Mouse (Mus musculus): ENCODE results near the gene Traf4.

The Traf4 gene

GRCm38 (mm10) chr11:78167257-78167959 is 2.0 kb upstream of the Traf4 start:
- DNase-seq (ENCODE audit: low read depth) = no peak

- DNase-seq (ENCODE audit: low read depth) = no peak
Measured at GRCm38 (mm10) chr11:78166640-78167039, 1.3 kb upstream of the Traf4 start.

GRCm38 (mm10) chr11:78166161-78166560 is 772 bp upstream of the Traf4 start:
- peak; percentile 61 for DNase-seq (ENCODE audit: low read depth)

- peak; percentile 78 for DNase-seq (ENCODE audit: low read depth)
Measured at GRCm38 (mm10) chr11:78165761-78166109, 346 bp upstream of the Traf4 start.

- peak; percentile 40 for DNase-seq (ENCODE audit: low read depth)
Measured at GRCm38 (mm10) chr11:78164604-78164923, 825 bp downstream of the Traf4 start.

- DNase-seq (ENCODE audit: low read depth) = peak; percentile 50
Measured at GRCm38 (mm10) chr11:78163681-78164603, 1.4 kb downstream of the Traf4 start.

- no peak for DNase-seq (ENCODE audit: low read depth)
Measured at GRCm38 (mm10) chr11:78163045-78163444, 2.3 kb downstream of the Traf4 start.

- DNase-seq (ENCODE audit: low read depth) = no peak
Measured at GRCm38 (mm10) chr11:78162504-78162903, 2.9 kb downstream of the Traf4 start.

GRCm38 (mm10) chr11:78161968-78162367 is 3.4 kb downstream of the Traf4 start:
- DNase-seq (ENCODE audit: low read depth) = no peak

- DNase-seq (ENCODE audit: low read depth) = no peak
Measured at GRCm38 (mm10) chr11:78161169-78161568, 4.2 kb downstream of the Traf4 start.

- no peak for DNase-seq (ENCODE audit: low read depth)
Measured at GRCm38 (mm10) chr11:78160675-78161074, 4.7 kb downstream of the Traf4 start.

- no peak for DNase-seq (ENCODE audit: low read depth)
Measured at GRCm38 (mm10) chr11:78160171-78160570, 5.2 kb downstream of the Traf4 start.

GRCm38 (mm10) chr11:78159557-78159956 is 5.8 kb downstream of the Traf4 start:
- no peak for DNase-seq (ENCODE audit: low read depth)

- DNase-seq (ENCODE audit: low read depth) = peak; percentile 92
Measured at GRCm38 (mm10) chr11:78159096-78159495, 6.3 kb downstream of the Traf4 start.

- no peak for DNase-seq (ENCODE audit: low read depth)
Measured at GRCm38 (mm10) chr11:78156156-78156699, 9.2 kb downstream of the Traf4 start.

- DNase-seq (ENCODE audit: low read depth) = no peak
Measured at GRCm38 (mm10) chr11:78155674-78156073, 9.7 kb downstream of the Traf4 start.

- DNase-seq (ENCODE audit: low read depth) = no peak
Measured at GRCm38 (mm10) chr11:78153778-78154177, 11.6 kb downstream of the Traf4 start.

- DNase-seq (ENCODE audit: low read depth) = no peak
Measured at GRCm38 (mm10) chr11:78152299-78153231, 12.8 kb downstream of the Traf4 start.

- peak; percentile 82 for DNase-seq (ENCODE audit: low read depth)
Measured at GRCm38 (mm10) chr11:78151161-78151560, 14.2 kb downstream of the Traf4 start.

GRCm38 (mm10) chr11:78146707-78147543 is 18.5 kb downstream of the Traf4 start:
- no peak for DNase-seq (ENCODE audit: low read depth)

GRCm38 (mm10) chr11:78146168-78146567 is 19.2 kb downstream of the Traf4 start:
- DNase-seq (ENCODE audit: low read depth) = no peak

All from 416B (cell line).